Mouse (Mus musculus): ENCODE measurements around the gene Oaf. TPM values are rescaled to one million over a fixed set of nuclear protein-coding genes. Genes with fewer than 3 reads are reported as not detected.

Oaf gene
- 0.40 and 1.3 TPM in 2 replicates for polyA plus RNA-seq (2012; ENCODE audit: insufficient read depth, insufficient read length, missing spikeins)

DNA sequence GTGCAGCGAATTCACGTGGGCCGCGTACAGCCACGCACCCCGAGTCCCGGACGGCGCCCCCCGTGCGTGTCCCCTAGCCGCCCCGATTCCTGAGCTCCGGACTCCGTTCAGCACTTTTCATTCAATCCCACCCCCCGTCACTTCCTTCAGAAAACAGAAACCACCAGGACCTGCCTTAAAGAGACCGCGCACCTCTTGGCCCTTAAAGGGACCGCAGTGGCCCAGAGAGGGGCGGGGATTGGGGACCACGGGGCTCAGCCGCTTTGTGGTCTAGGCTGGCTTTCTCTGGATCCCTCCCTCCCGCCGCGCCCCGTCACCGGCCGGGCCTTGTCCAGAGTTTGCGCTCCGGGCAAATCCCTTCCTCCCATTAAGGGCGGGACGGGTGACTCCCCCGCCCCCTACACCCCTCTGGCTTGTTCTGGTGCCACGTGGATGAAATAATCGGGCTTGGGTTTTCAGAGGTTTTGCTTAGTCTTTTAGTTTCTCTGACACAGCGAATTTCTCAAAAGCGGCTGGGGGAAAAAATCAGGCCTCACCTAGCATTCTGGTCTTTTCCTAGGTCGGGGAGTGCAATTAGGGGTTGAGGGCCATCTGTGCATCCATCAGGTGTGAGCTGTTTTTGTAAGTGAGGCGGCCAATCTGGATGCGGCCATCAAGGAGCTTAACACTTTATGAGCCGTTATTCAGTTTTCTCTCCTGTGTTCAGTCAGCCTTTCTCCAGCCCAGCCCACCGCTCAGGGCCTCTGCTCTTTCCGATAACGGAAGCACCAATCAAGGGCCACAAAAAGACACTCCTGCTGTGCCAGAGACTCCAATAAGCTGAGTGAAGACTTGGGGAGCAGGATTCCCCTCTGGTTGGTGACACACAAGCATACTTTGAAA is at the start of gene Oaf:
Oaf (minus strand) TSS at position 200 of the 882 bp plus-strand sequence.
- Histone ChIP-seq H3K4me3 (ENCODE audit: insufficient read depth, low read length) (peak within 1 kb of the TSS; percentile 57), H3K27ac (ENCODE audit: insufficient read depth, low read depth, low read length) (no peak within 1 kb of the TSS), H3K4me1 (ENCODE audit: control insufficient read depth, insufficient read depth, low read length) (peaks cover 5% of the 10 kb centered on the region; the same call in 1 of the 2 replicates)
- TF ChIP-seq CTCF (IDR thresholded peaks at IDR 0.05; ENCODE audit: low read depth, low read length) = no peak
- no peak for TF ChIP-seq POLR2A (IDR thresholded peaks at IDR 0.05; ENCODE audit: borderline replicate concordance, low read depth, low read length)

DNA sequence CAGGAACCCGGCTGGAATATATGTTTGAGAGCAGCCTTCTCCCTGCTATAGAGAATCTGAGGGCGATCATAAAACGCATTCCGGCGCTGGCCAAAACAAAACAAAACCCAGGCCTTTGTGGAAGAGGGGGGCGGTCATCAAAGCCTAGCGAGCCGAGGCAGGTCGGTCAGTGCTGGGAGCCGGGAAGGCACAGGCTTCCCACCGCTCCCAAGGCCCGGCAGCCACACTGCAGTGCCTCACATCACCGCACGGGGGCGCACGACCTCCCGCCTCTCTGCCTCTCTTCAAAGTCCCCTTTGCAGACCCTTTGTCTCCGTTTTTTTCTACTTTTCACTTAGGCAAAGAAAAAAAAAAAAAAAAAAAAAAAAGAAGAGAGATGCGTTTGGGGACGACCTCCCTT is 47.2 kb upstream of the Oaf start:
- Histone ChIP-seq H3K27ac (ENCODE audit: insufficient read depth, low read depth, low read length) (no peak overlapping the region), H3K4me1 (ENCODE audit: control insufficient read depth, insufficient read depth, low read length) (no peaks in the 10 kb centered on the region), H3K4me3 (ENCODE audit: insufficient read depth, low read length) (no peak overlapping the region)
- TF ChIP-seq CTCF (IDR thresholded peaks at IDR 0.05; ENCODE audit: low read depth, low read length) = peak; percentile 82
- TF ChIP-seq POLR2A (IDR thresholded peaks at IDR 0.05; ENCODE audit: borderline replicate concordance, low read depth, low read length) = no peak

- no peak overlapping the region for H3K27ac ChIP-seq (ENCODE audit: insufficient read depth, low read depth, low read length)
- no peaks in the 10 kb centered on the region for H3K4me1 ChIP-seq (ENCODE audit: control insufficient read depth, insufficient read depth, low read length)
- no peak for TF ChIP-seq CTCF (IDR thresholded peaks at IDR 0.05; ENCODE audit: low read depth, low read length)
- no peak for TF ChIP-seq POLR2A (IDR thresholded peaks at IDR 0.05; ENCODE audit: borderline replicate concordance, low read depth, low read length)
- no peak overlapping the region for H3K4me3 ChIP-seq (ENCODE audit: insufficient read depth, low read length)
Observed at GRCm38 (mm10) chr9:43285281-43285680, 45.6 kb upstream of the Oaf start.

DNA sequence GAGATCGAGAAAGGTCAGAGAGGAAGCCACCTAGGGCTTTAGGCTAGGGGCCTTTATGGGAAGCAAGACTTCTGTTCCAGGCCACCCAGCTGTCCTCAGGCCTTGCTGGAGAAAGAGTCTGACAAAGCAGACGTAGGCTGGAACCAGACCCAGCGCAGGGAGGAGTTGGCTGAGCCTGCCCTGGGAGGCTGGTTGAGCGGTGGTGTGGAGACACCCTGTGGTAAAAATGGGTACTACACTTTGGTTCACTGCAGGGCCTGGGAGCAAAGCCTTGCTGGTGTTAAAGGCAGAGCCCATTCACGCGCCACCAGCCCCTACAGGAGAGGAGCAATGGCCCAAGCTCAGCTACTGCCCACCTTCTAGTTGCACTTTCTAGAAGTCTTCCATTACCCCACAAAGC is 44.6 kb upstream of the Oaf start:
- H3K27ac ChIP-seq (ENCODE audit: insufficient read depth, low read depth, low read length) = no peak overlapping the region

DNA sequence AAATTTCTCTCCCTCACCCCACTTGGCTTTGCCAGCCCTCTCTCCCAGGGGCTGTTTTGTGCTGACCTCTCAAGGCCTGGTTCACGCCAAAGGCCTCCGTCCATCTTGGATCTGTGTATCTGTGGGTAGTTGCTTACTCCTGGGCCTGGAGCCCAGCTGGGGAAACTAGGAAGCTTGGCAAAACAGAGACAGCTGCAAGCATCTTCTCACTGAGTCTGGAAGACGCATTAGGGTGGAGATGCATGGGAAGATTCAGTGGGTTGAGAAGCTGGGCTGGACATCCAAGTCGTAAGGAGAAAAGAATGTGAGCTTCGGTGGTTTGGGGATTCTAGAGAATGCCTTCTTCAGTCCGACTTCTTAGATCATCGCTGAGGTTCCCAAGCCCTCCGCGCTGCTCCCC is 34.0 kb upstream of the Oaf start:
- no peak for TF ChIP-seq POLR2A (IDR thresholded peaks at IDR 0.05; ENCODE audit: borderline replicate concordance, low read depth, low read length)
- TF ChIP-seq CTCF (IDR thresholded peaks at IDR 0.05; ENCODE audit: low read depth, low read length) = no peak
- no peaks in the 10 kb centered on the region; the same call in 1 of the 2 replicates for H3K4me1 ChIP-seq (ENCODE audit: control insufficient read depth, insufficient read depth, low read length)
- H3K27ac ChIP-seq (ENCODE audit: insufficient read depth, low read depth, low read length) = no peak overlapping the region
- no peak overlapping the region for H3K4me3 ChIP-seq (ENCODE audit: insufficient read depth, low read length)

More for the DNA sequence above, 44.6 kb upstream of the Oaf start:
- Histone ChIP-seq H3K4me1 (ENCODE audit: control insufficient read depth, insufficient read depth, low read length) (no peaks in the 10 kb centered on the region), H3K4me3 (ENCODE audit: insufficient read depth, low read length) (no peak overlapping the region)
- TF ChIP-seq POLR2A (IDR thresholded peaks at IDR 0.05; ENCODE audit: borderline replicate concordance, low read depth, low read length) = no peak
- peak; percentile 42 for TF ChIP-seq CTCF (IDR thresholded peaks at IDR 0.05; ENCODE audit: low read depth, low read length)

GRCm38 (mm10) chr9:43271761-43272518 is 32.2 kb upstream of the Oaf start:
- no peak overlapping the region for H3K4me3 ChIP-seq (ENCODE audit: insufficient read depth, low read length)
- H3K4me1 ChIP-seq (ENCODE audit: control insufficient read depth, insufficient read depth, low read length) = no peaks in the 10 kb centered on the region; the same call in 1 of the 2 replicates
- H3K27ac ChIP-seq (ENCODE audit: insufficient read depth, low read depth, low read length) = no peak overlapping the region
- TF ChIP-seq CTCF (IDR thresholded peaks at IDR 0.05; ENCODE audit: low read depth, low read length) = no peak
- TF ChIP-seq POLR2A (IDR thresholded peaks at IDR 0.05; ENCODE audit: borderline replicate concordance, low read depth, low read length) = no peak

DNA sequence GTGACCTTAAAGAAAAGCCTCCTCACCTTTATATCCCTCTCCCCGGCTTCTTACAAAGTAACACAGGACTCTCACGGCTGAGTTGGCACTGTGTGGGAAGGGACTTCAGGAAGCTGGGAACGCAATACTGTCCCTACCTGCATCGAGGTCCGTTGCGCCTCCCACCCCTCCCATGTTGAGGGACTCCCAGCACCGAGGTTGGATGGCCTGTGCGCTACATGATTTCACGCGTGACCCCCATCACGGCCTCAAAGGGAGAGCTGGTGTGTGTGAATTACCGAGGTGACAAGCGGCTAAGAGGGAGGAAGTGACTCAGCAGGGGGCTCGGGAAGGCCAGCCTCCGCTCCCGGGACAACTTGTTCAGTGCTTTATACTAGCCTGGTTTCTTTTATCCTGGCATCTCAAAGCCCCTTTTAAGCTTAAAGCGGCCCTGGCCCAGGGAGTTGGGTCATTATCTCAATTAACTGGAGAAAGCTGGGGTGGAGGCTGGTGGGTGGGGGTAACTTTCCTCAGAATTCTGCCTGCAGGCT is 31.1 kb upstream of the Oaf start:
- no peak for TF ChIP-seq CTCF (IDR thresholded peaks at IDR 0.05; ENCODE audit: low read depth, low read length)
- H3K4me3 ChIP-seq (ENCODE audit: insufficient read depth, low read length) = peak overlapping the region; percentile 20; the same call in 1 of the 2 replicates
- H3K4me1 ChIP-seq (ENCODE audit: control insufficient read depth, insufficient read depth, low read length) = no peaks in the 10 kb centered on the region; the same call in 1 of the 2 replicates
- no peak overlapping the region for H3K27ac ChIP-seq (ENCODE audit: insufficient read depth, low read depth, low read length)

GRCm38 (mm10) chr9:43269166-43269565 is 29.5 kb upstream of the Oaf start:
- TF ChIP-seq CTCF (IDR thresholded peaks at IDR 0.05; ENCODE audit: low read depth, low read length) = no peak
- no peaks in the 10 kb centered on the region; the same call in 1 of the 2 replicates for H3K4me1 ChIP-seq (ENCODE audit: control insufficient read depth, insufficient read depth, low read length)
- H3K27ac ChIP-seq (ENCODE audit: insufficient read depth, low read depth, low read length) = no peak overlapping the region
- no peak overlapping the region for H3K4me3 ChIP-seq (ENCODE audit: insufficient read depth, low read length)

GRCm38 (mm10) chr9:43267357-43267756 is 27.6 kb upstream of the Oaf start:
- TF ChIP-seq POLR2A (IDR thresholded peaks at IDR 0.05; ENCODE audit: borderline replicate concordance, low read depth, low read length) (no peak), CTCF (IDR thresholded peaks at IDR 0.05; ENCODE audit: low read depth, low read length) (peak; percentile 25; the same call in 1 of the 2 replicates)
- Histone ChIP-seq H3K27ac (ENCODE audit: insufficient read depth, low read depth, low read length) (no peak overlapping the region), H3K4me1 (ENCODE audit: control insufficient read depth, insufficient read depth, low read length) (no peaks in the 10 kb centered on the region; the same call in 1 of the 2 replicates), H3K4me3 (ENCODE audit: insufficient read depth, low read length) (no peak overlapping the region)
